Mouse (Mus musculus) forebrain, embryonic 12.5 days (tissue): ENCODE results near the gene Carns1. TPM values are rescaled to one million over a fixed set of nuclear protein-coding genes. Genes with fewer than 3 reads are reported as not detected.

ENCODE experiments used
- ATAC-seq: fragments of 200-750 bp; cut with Nextera tagmentation; 2 replicates; pipeline ENCODE4 v1.8.0; 2017; ENCODE audit warnings: moderate TSS enrichment; ENCODE audit not compliant: low FRiP score
- H3K27ac ChIP-seq: fragments of 300-500 bp; sonication (generic); 2 replicates; pipeline ENCODE4 v1.5.1; 2016; ENCODE audit warnings: mild to moderate bottlenecking
- H3K27me3 ChIP-seq: fragments of 300-500 bp; sonication (generic); 2 replicates; pipeline ENCODE4 v1.6.1; 2016; ENCODE audit warnings: mild to moderate bottlenecking
- H3K36me3 ChIP-seq: fragments of 300-500 bp; sonication (generic); replicated peaks from 2 replicates; pipeline ENCODE4 v1.6.1; 2016; ENCODE audit warnings: mild to moderate bottlenecking
- H3K4me1 ChIP-seq: fragments of 300-500 bp; sonication (generic); 2 replicates; pipeline ENCODE4 v1.6.1; 2016
- H3K4me2 ChIP-seq: fragments of 300-500 bp; sonication (generic); 2 replicates; pipeline ENCODE4 v1.6.1; 2016; ENCODE audit warnings: mild to moderate bottlenecking, moderate library complexity
- H3K4me3 ChIP-seq: fragments of 300-500 bp; sonication (generic); replicated peaks from 2 replicates; pipeline ENCODE4 v1.5.1; 2016; ENCODE audit warnings: mild to moderate bottlenecking
- H3K9ac ChIP-seq: fragments of 300-500 bp; sonication (generic); 2 replicates; pipeline ENCODE4 v1.6.1; 2016; ENCODE audit warnings: mild to moderate bottlenecking
- H3K9me3 ChIP-seq: fragments of 300-500 bp; sonication (generic); 2 replicates; pipeline ENCODE4 v1.6.1; 2016
- WGBS: fragments of 180-500 bp; shearing (Covaris S2); methylation state at CpG from one replicate; pipeline ENCODE4 v1.1.7; 2016; 5-methylcytosine and 5-hydroxymethylcytosine counted together
- polyA plus RNA-seq: library from polyadenylated mRNA; unstranded; fragments of >200 nt; fragmentation: Nextera tagmentation; extraction: Ambion mirVana; gene quantifications from 2 replicates; pipeline ENCODE4 v1.2.1, GENCODE M21; 2016

Carns1 gene
- polyA plus RNA-seq, 1 experiment from 2014 or later, result 3.2 TPM

DNA sequence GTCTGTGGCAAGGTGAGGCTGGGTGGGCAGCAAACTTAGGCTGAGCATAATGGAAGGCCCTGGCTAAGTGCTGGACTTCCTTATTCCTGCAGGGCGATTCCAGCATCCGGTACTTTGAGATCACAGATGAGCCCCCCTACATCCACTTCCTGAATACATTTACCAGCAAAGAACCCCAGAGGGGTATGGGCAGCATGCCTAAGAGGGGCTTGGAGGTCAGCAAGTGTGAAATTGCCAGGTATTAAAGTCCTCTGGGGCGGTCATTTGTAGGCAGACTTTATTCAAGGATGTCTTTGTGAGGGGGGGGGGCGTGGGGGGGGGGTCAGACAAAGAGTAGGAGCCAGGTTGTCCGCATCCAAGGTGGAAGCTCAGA, 23.8 kb downstream of the Carns1 start:
- Histone ChIP-seq H3K36me3 (peaks cover 44% of the 10 kb centered on the region), H3K27me3 (no peaks in the 10 kb centered on the region), H3K4me3 (no peak overlapping the region), H3K9me3 (no peaks in the 10 kb centered on the region), H3K4me2 (no peak overlapping the region), H3K27ac (no peak overlapping the region), H3K4me1 (peaks cover 29% of the 10 kb centered on the region), H3K9ac (no peak overlapping the region)
- 74% methylated on average over 5 of the region's 5 CpGs for WGBS
- ATAC-seq, result no peak

DNA sequence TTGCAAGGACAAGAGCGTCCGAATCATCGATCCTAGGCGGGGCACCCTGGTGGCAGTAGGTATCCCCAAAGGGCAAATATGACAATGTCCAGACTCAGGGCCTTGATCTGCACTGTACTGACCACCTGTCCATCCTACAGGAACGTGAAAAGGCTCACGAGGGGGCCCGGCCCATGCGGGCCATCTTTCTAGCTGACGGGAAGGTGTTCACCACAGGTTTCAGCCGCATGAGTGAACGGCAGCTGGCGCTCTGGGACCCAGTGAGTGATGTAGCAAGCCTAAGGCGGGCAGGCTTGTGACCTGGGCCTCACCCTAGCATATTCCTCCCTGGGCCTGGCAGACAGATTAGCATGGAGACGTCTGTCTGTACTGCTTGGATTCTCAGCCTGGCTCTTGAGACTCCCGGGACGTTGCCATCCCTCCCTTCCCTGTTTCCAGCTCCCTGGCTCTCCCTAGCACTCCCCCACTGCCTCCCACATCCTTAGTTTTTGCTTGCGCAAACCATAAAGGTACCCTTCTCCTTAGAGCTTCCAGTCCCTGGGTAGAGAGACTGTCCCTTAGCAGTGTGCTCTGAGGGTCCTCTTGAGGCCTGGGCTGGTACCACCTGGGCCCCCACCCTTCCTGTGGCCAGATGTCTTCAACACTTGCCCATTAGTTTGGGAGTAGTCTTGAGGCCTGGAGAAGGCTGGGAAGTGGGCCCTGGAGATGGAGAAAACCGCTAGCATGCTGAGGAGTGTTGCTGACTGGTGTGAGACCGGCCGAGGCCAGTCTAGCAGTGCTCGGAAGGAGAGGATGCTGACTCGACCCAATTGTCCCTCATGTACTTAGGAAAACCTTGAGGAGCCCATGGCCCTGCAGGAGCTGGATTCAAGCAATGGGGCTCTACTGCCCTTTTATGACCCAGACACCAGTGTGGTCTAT, 24.5 kb downstream of the Carns1 start:
- Histone ChIP-seq H3K27ac (no peak overlapping the region), H3K27me3 (no peaks in the 10 kb centered on the region), H3K4me1 (peaks cover 29% of the 10 kb centered on the region), H3K9me3 (no peaks in the 10 kb centered on the region), H3K4me3 (no peak overlapping the region), H3K4me2 (no peak overlapping the region), H3K36me3 (peaks cover 37% of the 10 kb centered on the region), H3K9ac (no peak overlapping the region)
- 91% methylated on average over 22 of the region's 22 CpGs for WGBS
- ATAC-seq, result no peak

DNA sequence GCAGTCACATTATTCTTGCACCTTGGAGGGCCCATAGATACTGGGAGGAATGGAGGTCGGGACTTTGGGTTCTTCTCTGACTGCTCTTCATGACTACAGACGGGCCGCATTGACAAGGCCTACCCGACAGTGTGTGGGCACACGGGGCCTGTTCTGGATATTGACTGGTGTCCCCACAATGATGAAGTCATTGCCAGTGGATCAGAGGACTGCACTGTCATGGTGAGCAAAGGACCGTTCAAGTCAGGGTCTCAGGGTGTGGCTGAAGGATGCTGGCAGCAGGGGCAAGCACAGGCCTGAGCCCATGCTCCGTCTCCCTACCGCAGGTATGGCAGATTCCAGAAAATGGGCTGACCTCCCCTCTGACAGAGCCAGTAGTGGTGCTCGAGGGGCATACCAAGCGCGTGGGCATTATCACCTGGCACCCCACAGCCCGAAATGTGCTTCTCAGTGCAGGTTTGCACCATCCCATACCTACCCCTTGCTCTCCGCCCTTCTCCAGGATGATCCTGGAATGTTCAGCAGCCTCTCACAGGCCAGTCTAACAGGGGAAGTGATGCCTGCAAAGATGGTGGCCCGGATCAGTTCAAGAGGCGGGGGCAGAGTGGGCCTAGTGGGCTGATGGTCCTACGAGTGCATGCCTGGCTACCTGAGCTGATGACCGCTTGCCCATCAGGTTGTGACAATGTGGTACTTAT, 25.4 kb downstream of the Carns1 start:
- Histone ChIP-seq H3K27me3 (no peaks in the 10 kb centered on the region), H3K4me1 (peaks cover 25% of the 10 kb centered on the region), H3K27ac (no peak overlapping the region), H3K36me3 (peaks cover 35% of the 10 kb centered on the region), H3K9ac (0 out of 2 replicates have a peak overlapping the region, but pooled peaks have one; percentile 92), H3K4me2 (peak overlapping the region; percentile 77; the same call in 1 of the 2 replicates), H3K4me3 (no peak overlapping the region), H3K9me3 (no peaks in the 10 kb centered on the region)
- no peak for ATAC-seq
- 94% methylated on average over 17 of the region's 17 CpGs for WGBS

DNA sequence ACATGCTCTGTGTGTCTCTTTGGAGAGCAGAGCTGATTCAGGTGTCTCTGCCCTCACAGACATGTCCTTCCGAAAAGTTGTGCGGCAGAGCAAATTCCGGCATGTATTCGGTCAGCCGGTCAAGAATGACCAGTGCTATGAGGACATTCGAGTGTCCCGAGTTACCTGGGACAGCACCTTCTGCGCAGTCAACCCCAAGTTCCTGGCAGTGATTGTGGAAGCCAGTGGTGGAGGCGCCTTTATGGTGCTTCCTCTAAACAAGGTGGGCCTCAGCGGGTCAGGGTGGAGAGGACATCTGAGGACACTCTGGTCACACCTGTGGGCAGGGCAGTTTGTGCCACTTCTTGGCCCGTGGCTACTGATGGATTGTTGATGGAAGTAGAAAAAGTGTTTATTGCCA, 26.0 kb downstream of the Carns1 start:
- WGBS, result 89% methylated on average over 11 of the region's 11 CpGs
- peaks cover 35% of the 10 kb centered on the region for H3K36me3 ChIP-seq
- no peaks in the 10 kb centered on the region for H3K9me3 ChIP-seq
- H3K4me3 ChIP-seq, result peak overlapping the region; percentile 89
- H3K27me3 ChIP-seq, result no peaks in the 10 kb centered on the region
- ATAC-seq, result no peak
- no peak overlapping the region for H3K27ac ChIP-seq
- peak overlapping the region; percentile 92 for H3K9ac ChIP-seq
- H3K4me1 ChIP-seq, result peaks cover 24% of the 10 kb centered on the region
- H3K4me2 ChIP-seq, result peak overlapping the region; percentile 77

DNA sequence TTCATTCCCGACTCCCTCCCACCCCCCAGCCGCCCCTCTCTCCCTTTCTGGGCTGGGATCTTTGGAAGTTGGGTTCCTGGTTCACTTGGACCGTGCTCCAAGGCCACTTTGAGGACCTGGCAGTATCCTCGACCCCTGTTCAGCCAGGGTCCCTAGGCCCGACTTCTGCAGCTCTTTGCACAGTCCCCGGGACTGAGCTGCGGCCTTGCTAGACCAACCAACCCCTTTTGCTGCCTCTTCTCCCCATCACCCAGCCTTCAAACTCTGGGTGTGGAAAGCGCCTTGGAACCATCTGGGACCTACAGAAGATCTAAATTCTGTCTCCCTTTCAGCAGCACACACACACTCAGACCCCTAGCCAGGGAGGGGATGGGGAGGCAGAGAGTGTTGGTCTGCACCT, 26.5 kb downstream of the Carns1 start:
- peak overlapping the region; percentile 77 for H3K4me2 ChIP-seq
- 6% methylated on average over 8 of the region's 8 CpGs for WGBS
- peak overlapping the region; percentile 92 for H3K9ac ChIP-seq
- H3K4me3 ChIP-seq, result peak overlapping the region; percentile 89
- H3K27ac ChIP-seq, result peak overlapping the region; percentile 75
- H3K9me3 ChIP-seq, result no peaks in the 10 kb centered on the region
- peaks cover 33% of the 10 kb centered on the region for H3K36me3 ChIP-seq
- no peaks in the 10 kb centered on the region for H3K27me3 ChIP-seq
- ATAC-seq, result no peak
- H3K4me1 ChIP-seq, result peaks cover 24% of the 10 kb centered on the region

DNA sequence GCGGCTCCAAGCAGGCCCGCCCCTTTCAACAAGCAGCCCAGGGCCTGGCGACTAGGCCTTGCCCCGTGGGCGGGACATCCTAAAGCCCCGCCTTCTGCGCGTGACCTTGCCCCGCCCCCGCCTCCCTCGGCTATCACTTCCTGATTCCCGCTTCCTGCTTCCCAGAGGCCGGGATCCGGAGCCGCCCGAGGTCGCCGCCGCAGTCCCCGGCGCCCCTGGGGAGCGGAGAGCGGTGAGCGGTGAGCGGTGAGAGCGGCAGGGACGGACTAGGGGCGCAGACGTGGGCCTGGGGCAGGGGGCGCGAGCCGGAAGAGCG, 26.8 kb downstream of the Carns1 start, which contains the start of gene Coro1b:
Gene Coro1b (plus strand): TSS at position 129 of the 316 bp plus-strand sequence.
- under 1% methylated on average over 33 of the region's 33 CpGs for WGBS
- Histone ChIP-seq H3K9me3 (no peaks in the 10 kb centered on the region), H3K4me1 (peaks cover 24% of the 10 kb centered on the region), H3K4me2 (peak within 1 kb of the TSS; percentile 77), H3K27me3 (no peaks in the 10 kb centered on the region), H3K36me3 (peaks cover 29% of the 10 kb centered on the region), H3K4me3 (peak within 1 kb of the TSS; percentile 89), H3K27ac (peak within 1 kb of the TSS; percentile 75), H3K9ac (peak within 1 kb of the TSS; percentile 92)
- ATAC-seq, result peak; percentile 97

DNA sequence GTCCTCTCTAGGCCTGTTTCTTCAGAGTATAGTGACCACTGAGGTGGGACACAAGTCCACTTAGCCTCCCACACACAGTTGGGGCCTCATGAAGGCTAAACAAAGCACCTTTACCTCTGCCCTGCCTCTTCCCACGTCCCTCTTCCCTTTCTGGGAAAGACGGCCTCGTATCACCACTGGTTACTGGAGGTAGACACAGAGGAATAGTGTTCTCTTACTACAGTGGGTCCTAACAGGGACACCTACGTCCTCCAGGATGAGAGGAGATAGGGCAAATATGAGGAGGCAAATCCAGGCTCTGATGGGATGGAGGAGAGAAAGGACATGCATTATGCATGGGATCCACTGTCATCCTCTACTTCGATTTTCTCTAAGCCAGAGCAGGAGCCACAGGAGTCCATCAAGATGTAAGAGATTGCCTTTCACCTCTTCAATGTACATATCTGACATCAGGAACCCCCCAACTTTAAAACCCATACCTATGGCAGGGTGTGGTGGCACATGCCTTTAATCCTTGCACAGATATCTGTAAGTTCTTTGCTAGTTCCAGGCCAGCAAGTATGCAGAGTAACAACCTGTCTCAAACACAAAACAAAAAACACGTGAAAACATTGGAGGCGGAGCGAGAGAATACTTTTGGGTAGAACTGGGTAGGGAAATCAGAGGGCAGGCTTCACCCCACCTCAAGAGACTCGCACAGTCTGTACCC, 27.3 kb downstream of the Carns1 start:
- Histone ChIP-seq H3K9ac (peak overlapping the region; percentile 92), H3K27ac (peak overlapping the region; percentile 13; the same call in 1 of the 2 replicates), H3K27me3 (peaks cover 3% of the 10 kb centered on the region; the same call in 1 of the 2 replicates), H3K9me3 (no peaks in the 10 kb centered on the region), H3K4me2 (peak overlapping the region; percentile 77), H3K4me1 (peaks cover 24% of the 10 kb centered on the region), H3K4me3 (peak overlapping the region; percentile 89), H3K36me3 (peaks cover 24% of the 10 kb centered on the region)
- 35% methylated on average over 9 of the region's 9 CpGs for WGBS
- peak; percentile 36 for ATAC-seq

DNA sequence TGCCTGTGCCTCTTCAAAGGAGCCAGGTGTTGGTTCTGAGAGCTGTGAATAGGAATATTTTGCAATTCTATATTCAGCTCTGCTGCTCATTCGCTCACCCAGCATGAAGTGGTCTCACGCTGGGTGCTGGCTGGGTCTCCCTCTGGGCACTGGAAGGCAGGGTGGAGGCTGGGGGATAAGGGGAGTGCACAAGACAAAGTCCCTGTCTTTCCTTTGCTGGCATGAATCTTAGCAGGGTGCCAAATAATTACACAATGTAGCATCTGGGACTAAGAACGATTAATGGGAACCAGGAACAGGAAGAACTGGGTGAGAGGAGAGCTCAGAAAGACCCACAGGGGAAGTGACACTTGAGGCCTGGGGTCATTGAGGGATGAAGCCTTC, 28.3 kb downstream of the Carns1 start:
- 45% methylated on average over 3 of the region's 3 CpGs for WGBS
- no peak overlapping the region for H3K4me2 ChIP-seq
- no peaks in the 10 kb centered on the region for H3K9me3 ChIP-seq
- H3K4me1 ChIP-seq, result peaks cover 24% of the 10 kb centered on the region
- H3K9ac ChIP-seq, result no peak overlapping the region
- H3K4me3 ChIP-seq, result no peak overlapping the region
- no peak for ATAC-seq
- peaks cover 18% of the 10 kb centered on the region for H3K36me3 ChIP-seq
- no peak overlapping the region for H3K27ac ChIP-seq
- H3K27me3 ChIP-seq, result peaks cover 4% of the 10 kb centered on the region; the same call in 1 of the 2 replicates

DNA sequence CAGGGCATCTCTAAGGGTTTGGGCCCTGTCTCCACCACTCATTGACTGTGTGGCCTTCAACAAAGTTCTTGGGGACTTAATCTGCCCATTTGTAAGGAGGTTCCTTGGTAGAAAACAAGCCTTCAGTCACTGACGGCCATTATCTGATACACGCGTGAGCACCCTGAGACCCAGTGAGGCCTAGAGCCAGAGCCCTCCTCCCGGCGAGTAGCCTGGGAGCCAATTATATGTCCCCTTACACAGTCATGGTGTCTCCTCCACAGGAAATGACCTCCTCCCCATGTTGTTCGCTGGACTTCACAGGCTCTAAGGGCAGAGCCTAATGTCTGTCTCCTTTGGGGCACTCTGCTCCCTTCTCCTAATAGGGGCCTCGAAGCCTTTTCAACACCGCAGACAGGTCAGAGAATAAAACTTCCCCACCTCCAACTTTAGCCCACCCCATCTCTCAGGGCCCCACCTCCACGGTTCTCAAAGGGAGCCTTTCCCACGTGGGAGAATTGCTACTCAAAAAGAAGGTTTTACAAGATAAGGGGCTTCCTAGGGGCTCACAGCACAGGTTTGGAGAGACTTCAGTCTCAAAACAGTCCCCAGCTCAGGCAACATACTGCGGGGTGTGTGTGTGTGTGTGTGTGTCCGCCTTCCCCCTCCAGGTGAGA, 28.8 kb downstream of the Carns1 start:
- Histone ChIP-seq H3K27me3 (peaks cover 4% of the 10 kb centered on the region; the same call in 1 of the 2 replicates), H3K27ac (no peak overlapping the region), H3K9ac (no peak overlapping the region), H3K36me3 (peaks cover 17% of the 10 kb centered on the region), H3K4me2 (no peak overlapping the region), H3K4me1 (peaks cover 24% of the 10 kb centered on the region), H3K4me3 (no peak overlapping the region), H3K9me3 (no peaks in the 10 kb centered on the region)
- ATAC-seq, result no peak
- 63% methylated on average over 12 of the region's 12 CpGs for WGBS

DNA sequence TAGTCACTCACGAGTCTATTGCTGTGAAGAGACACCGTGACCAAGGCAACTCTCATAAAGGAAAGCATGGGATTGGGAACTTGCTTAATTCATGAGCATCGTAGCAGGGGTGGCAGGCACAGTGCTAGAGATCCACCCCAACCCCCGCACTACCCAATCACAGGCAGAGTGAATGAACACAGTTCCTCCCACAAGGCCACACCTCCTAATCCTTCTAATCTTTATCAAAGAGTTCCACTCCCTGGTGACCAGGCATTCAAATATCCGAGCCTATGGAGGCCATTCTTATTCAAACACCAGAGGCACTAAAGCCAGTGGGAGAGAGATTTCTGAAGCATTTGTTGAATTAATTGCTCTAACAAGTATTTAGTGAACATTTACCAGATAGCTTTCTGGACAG, 29.3 kb downstream of the Carns1 start:
- Histone ChIP-seq H3K9me3 (no peaks in the 10 kb centered on the region), H3K9ac (no peak overlapping the region), H3K36me3 (peaks cover 11% of the 10 kb centered on the region), H3K4me3 (no peak overlapping the region), H3K27ac (no peak overlapping the region), H3K4me2 (no peak overlapping the region), H3K27me3 (peaks cover 4% of the 10 kb centered on the region; the same call in 1 of the 2 replicates), H3K4me1 (peaks cover 24% of the 10 kb centered on the region)
- no peak for ATAC-seq
- 81% methylated on average over 5 of the region's 5 CpGs for WGBS

DNA sequence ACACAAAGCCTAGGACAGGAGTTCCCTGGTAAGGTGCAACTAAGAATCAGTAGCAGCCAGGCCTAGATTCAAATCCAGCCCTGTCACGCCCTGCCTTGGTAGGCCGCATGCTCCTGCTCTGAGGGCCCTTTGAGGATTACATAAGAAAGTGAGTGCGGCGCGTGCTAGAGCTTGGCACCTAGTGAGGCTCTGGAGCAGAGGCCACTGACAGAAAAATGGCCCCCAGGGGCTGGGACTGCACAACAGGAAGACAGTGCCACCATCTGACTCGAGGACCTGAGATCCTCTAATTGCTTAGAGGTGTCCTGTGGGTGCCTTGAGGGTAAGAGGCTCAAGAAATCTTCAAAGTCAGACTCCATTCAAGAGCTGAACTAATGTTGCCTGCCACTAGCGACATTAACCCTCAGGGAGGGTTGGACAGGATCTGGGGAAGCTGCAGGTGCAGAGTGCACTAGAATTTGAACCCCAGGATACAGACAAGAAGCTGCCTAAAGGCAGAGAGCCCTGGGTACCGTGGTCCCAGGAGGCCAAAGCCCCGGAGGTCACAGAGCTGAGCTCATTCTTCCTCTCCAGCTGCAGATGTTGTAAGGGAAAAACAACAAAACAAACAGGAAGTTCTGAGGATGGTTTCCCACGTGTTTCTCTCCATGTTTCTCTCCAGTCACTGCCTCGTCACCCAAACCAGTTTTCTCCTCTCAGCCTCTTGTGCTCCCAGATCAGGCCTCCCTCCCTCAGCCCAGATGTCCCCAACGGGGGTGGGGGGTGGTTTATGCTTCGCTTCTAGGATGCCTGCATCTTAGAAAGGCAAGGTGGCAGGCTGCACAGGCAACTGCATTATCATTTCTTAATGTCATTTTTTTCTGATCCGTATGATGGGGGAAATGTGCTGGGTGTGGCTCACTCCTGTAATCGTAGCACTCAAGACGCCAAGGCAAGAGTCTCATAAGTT, 30.5 kb downstream of the Carns1 start:
- Histone ChIP-seq H3K9ac (no peak overlapping the region), H3K4me2 (no peak overlapping the region), H3K27me3 (peaks cover 4% of the 10 kb centered on the region; the same call in 1 of the 2 replicates), H3K4me1 (peaks cover 20% of the 10 kb centered on the region), H3K27ac (no peak overlapping the region), H3K4me3 (no peak overlapping the region), H3K36me3 (0 out of 2 replicates have a peak, but pooled peaks cover under 1% of the 10 kb centered on the region), H3K9me3 (no peaks in the 10 kb centered on the region)
- no peak for ATAC-seq
- WGBS, result 86% methylated on average over 16 of the region's 16 CpGs
